Mouse (Mus musculus): ENCODE data around the gene Eya2.

Gene Eya2

GRCm38 (mm10) chr2:165717182-165718176 lies 122.6 kb downstream of the Eya2 start:
- no peak for DNase-seq (ENCODE audit: low read depth)

DNA sequence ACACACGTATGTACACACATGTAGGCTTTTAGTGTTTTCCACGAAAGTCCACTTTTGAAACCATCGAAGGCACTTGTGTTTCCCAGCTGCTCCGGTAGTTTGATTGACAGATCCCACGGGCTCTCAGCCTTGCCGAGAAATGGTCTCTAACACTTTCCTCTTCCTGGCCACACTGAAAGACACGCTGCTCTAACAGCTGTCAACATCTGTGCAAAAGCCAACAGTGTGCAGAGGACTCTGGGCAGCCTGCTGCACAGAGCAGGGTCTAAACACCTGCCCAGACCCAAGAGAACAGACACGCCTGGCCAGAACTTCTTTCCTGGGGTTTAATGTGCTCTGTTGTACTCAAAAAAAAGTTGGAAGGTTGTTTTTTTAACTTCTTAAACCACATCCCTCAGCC lies 124.5 kb downstream of the Eya2 start:
- DNase-seq (ENCODE audit: low read depth), result no peak

- DNase-seq (ENCODE audit: low read depth), result no peak
Observed at GRCm38 (mm10) chr2:165721941-165722340, 127.1 kb downstream of the Eya2 start.

- no peak for DNase-seq (ENCODE audit: low read depth)
Observed at GRCm38 (mm10) chr2:165732552-165733238, 137.9 kb downstream of the Eya2 start.

- DNase-seq (ENCODE audit: low read depth), result peak; percentile 36
Observed at GRCm38 (mm10) chr2:165733701-165734100, 138.9 kb downstream of the Eya2 start.

- DNase-seq (ENCODE audit: low read depth), result no peak
Observed at GRCm38 (mm10) chr2:165736297-165736696, 141.5 kb downstream of the Eya2 start.

DNA sequence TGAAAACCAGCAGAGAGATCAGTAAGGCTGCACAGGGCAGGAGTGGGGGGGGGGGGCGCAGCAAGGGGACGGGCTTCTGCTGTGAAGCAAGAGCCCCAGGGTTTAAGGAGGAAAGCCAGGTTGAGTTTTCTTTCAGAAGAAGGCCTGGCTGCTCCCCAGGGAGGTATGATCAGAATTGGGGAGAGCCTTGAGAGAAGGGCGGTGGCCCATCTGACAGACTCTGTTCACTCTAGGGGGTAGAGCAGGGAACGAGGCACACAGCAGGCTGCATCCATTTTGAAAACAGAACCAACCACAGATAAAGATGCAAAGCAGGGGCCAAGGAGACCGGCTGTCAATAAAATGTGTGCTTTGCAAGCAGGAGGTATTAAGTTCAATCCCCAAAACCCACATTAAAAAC lies 145.5 kb downstream of the Eya2 start:
- DNase-seq (ENCODE audit: low read depth), result no peak

GRCm38 (mm10) chr2:165740982-165741381 lies 146.2 kb downstream of the Eya2 start:
- DNase-seq (ENCODE audit: low read depth), result peak; percentile 22

GRCm38 (mm10) chr2:165741526-165742050 lies 146.8 kb downstream of the Eya2 start:
- no peak for DNase-seq (ENCODE audit: low read depth)

GRCm38 (mm10) chr2:165742210-165742786 lies 147.5 kb downstream of the Eya2 start:
- DNase-seq (ENCODE audit: low read depth), result no peak

DNA sequence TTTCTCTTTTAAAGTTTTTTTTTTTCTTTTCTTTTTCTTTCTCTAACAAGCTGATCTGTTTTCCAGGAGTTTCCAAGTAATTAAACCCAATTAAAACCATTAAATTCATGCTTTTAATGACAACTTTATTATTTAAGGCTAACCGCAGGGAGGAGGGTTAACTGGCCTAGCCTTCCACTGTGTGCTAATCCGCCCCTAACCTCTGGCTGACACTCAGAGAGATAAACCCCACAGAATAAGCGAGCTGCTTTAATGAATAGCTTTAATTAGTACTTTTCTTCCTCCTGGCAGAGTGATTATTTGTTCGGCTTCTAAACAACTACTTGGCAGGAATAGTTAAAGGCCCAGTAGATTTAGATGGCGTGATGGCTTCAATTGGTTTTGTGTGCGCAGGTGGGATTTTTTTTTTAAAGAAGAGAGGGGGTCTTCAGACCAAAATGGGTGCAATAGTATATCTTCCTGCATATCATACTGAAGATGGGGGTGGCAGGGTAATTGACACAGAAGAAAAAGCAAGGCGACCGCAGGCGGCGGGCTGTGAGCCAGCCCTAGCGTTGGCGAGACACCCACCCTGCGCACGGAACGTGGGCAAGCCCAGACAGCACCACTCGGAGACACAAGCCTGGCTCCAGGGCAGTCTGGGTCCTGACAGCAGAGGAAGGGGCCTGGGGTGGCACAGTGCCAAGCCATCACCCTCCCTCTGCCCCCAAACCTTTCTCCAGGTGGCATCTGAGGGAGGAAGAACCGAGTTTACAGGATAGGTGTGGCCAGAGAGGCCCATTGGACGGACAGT lies 150.7 kb downstream of the Eya2 start:
- DNase-seq (ENCODE audit: low read depth), result no peak

DNA sequence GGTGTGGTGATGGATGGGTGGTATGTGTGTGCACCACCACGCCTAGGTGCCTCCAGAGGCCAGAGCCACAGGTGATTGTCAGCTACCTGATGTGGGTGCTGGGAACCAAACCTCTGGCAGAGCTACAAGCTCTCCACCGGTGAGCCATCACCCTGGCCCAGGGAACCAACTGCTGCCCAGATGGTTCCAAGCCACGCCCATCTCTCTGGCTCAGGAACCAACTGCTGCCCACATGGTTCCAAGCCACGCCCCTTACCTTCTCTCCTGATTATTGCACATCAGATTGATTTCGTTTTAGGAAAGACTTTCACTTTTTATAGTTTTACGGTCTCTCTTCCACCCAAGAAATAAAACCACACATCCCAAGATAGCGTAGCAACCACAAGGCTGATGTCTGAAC lies 153.1 kb downstream of the Eya2 start:
- DNase-seq (ENCODE audit: low read depth), result peak; percentile 31

- no peak for DNase-seq (ENCODE audit: low read depth)
Observed at GRCm38 (mm10) chr2:165748426-165748825, 153.6 kb downstream of the Eya2 start.

- DNase-seq (ENCODE audit: low read depth), result peak; percentile 38
Observed at GRCm38 (mm10) chr2:165751068-165751467, 156.2 kb downstream of the Eya2 start.

DNA sequence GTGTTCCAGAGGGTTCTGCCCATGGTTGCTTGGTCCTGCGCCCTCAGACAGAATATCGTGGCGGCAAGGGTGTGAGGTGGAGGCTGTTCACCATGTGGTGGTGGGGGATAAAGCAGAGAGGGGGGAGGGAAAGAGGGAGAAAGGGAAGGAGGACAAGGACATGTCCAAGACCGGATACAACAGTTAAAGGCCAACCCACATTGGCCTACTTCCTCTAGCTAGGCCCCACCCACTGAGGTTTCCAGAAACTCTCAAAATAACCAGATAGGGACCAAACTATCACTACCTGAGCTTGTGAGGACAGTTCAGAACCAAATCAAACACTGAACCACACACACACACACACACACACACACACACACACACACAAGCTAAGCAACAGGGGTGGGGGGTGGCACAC lies 157.9 kb downstream of the Eya2 start:
- DNase-seq (ENCODE audit: low read depth), result no peak

GRCm38 (mm10) chr2:165757799-165758198 lies 163.0 kb downstream of the Eya2 start:
- no peak for DNase-seq (ENCODE audit: low read depth)

GRCm38 (mm10) chr2:165758534-165758933 lies 163.7 kb downstream of the Eya2 start:
- no peak for DNase-seq (ENCODE audit: low read depth)

DNA sequence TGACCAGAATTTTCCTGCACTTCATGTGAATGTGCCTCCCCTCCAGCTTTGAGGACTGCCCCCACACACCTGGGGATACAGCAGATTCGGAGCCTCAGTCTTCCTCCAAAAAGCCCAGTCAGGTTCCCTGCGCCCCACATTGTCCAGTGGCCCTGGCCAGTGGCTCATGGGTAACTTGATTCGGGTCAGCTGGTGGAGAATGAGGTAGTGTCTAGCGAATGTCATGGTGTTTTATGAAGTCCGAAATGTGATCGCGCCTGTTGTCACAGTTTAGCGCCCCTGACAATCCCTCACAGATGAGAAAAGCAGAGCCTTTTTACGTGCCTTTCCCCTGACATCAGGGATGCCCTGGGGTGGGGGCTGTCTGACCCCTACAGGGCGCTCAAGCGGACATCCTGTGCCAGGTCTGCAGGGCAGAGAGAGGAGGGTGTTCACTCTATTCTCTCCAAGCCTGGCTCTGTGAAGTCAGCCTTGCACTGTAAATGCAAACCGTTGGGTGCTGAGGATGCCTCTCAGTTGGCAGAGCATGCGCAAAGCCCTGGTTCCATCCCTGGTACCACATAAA lies 164.7 kb downstream of the Eya2 start:
- DNase-seq (ENCODE audit: low read depth), result no peak

GRCm38 (mm10) chr2:165768805-165769358 lies 174.1 kb downstream of the Eya2 start:
- DNase-seq (ENCODE audit: low read depth), result no peak

GRCm38 (mm10) chr2:165769375-165769948 lies 174.6 kb downstream of the Eya2 start:
- no peak for DNase-seq (ENCODE audit: low read depth)

DNA sequence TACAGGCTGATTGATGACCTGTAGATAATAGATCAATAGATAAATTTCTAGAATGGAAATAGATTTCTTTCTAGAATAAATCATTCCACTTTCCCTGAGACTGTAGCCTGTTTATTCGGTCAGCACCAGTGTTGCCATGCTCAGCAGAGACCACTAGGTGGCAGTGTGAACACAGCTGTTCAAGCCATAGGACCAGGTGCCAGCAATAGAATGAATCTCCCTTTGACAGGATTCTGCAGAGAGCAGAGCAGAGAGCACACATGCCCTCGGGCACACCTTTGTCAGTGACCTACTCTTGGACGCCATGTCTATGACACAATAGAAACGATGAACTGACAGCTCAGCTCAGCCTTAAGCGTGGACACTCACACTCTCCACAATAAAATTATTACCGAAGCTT lies 184.1 kb downstream of the Eya2 start:
- DNase-seq (ENCODE audit: low read depth), result peak; percentile 90
